Mouse (Mus musculus) midbrain, postnatal 0 days (tissue): ENCODE measurements at regions not wholly inside any gene's neighbourhood (a gene's known extent, or its start where the extent isn't known, plus 50 kb on each side); places are given as distances from the start of the nearest gene placed in this dataset.

Experiments used
- ATAC-seq: fragments of 200-750 bp; cut with Nextera tagmentation; 2 replicates; pipeline ENCODE4 v1.8.0; 2017; ENCODE audit warnings: moderate number of reproducible peaks, mild to moderate bottlenecking, moderate TSS enrichment, moderate library complexity; ENCODE audit not compliant: low FRiP score
- DNase-seq: peaks from one replicate; pipeline ENCODE4 v3.0.0-alpha.2; 2015; ENCODE audit warnings: low spot score
- H3K27ac ChIP-seq: fragments of 300-500 bp; sonication (generic); 2 replicates; pipeline ENCODE4 v1.5.1; 2014; ENCODE audit warnings: low read depth, mild to moderate bottlenecking, low read length, mixed read lengths
- H3K27me3 ChIP-seq: fragments of 300-500 bp; sonication (generic); 2 replicates; pipeline ENCODE4 v1.6.1; 2014; ENCODE audit warnings: low read length, control low read depth, mixed read lengths; ENCODE audit not compliant: insufficient read depth
- H3K36me3 ChIP-seq: fragments of 300-500 bp; sonication (generic); 2 replicates; pipeline ENCODE4 v1.6.1; 2014; ENCODE audit warnings: low read length, control low read depth, mixed read lengths; ENCODE audit not compliant: insufficient read depth
- H3K4me1 ChIP-seq: fragments of 300-500 bp; sonication (generic); 2 replicates; pipeline ENCODE4 v1.6.1; 2014; ENCODE audit warnings: mild to moderate bottlenecking, control low read depth, antibody characterized with exemption, low read length, mixed read lengths; ENCODE audit not compliant: insufficient read depth
- H3K4me2 ChIP-seq: fragments of 300-500 bp; sonication (generic); 2 replicates; pipeline ENCODE4 v1.6.1; 2014; ENCODE audit warnings: low read depth, mild to moderate bottlenecking, low read length, mixed read lengths; ENCODE audit not compliant: poor library complexity, severe bottlenecking
- H3K4me3 ChIP-seq: fragments of 300-500 bp; sonication (generic); 2 replicates; pipeline ENCODE4 v1.5.1; 2014; ENCODE audit warnings: low read depth, mild to moderate bottlenecking, low read length, moderate library complexity
- H3K9ac ChIP-seq: fragments of 300-500 bp; sonication (generic); replicated peaks from 2 replicates; pipeline ENCODE4 v1.6.1; 2014; ENCODE audit warnings: mild to moderate bottlenecking, low read length, moderate library complexity, mixed read lengths; ENCODE audit not compliant: poor library complexity, severe bottlenecking
- H3K9me3 ChIP-seq: fragments of 300-500 bp; sonication (generic); 2 replicates; pipeline ENCODE4 v1.6.1; 2016; ENCODE audit warnings: low read length, control low read depth
- CTCF ChIP-seq: IDR thresholded peaks from 2 replicates; pipeline ENCODE4 v1.5.1; 2016; ENCODE audit warnings: antibody characterized with exemption, mild to moderate bottlenecking
- WGBS: fragments of 180-500 bp; shearing (Covaris S2); extraction: QIAGEN DNeasy Blood & Tissue Kit; methylation state at CpG from one replicate; pipeline ENCODE4 v1.1.7; 2014; 5-methylcytosine and 5-hydroxymethylcytosine counted together

DNA sequence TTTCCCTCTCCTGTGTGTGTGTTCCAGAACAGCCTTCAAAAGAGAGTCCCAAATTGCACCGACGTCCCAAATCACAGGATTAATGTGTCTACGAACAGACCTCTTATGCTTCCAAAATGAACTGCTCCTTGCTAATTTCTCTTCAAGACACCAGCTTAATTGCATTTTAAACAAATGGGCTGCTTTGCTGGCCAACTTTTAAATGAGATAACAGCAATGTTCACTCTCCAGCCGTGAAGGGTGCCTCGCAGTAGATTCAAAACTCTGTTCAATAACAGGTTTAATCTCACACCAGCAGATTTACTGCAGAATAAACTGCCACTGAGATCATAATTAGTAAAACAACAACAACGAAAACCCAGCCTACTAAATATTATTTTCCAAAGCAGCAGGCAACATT lies 957.8 kb downstream of the Adgrl2 start:
- H3K4me1 ChIP-seq, result no peaks in the 10 kb centered on the region
- no peaks in the 10 kb centered on the region for H3K9me3 ChIP-seq
- WGBS, result 58% methylated on average over 6 of the region's 6 CpGs
- H3K9ac ChIP-seq, result no peak overlapping the region
- H3K4me2 ChIP-seq, result no peak overlapping the region
- no peaks in the 10 kb centered on the region for H3K36me3 ChIP-seq
- TF ChIP-seq CTCF, result no peak
- no peaks in the 10 kb centered on the region for H3K27me3 ChIP-seq
- H3K27ac ChIP-seq, result no peak overlapping the region
- DNase-seq (peak; percentile 40), ATAC-seq (no peak)
- no peak overlapping the region for H3K4me3 ChIP-seq

DNA sequence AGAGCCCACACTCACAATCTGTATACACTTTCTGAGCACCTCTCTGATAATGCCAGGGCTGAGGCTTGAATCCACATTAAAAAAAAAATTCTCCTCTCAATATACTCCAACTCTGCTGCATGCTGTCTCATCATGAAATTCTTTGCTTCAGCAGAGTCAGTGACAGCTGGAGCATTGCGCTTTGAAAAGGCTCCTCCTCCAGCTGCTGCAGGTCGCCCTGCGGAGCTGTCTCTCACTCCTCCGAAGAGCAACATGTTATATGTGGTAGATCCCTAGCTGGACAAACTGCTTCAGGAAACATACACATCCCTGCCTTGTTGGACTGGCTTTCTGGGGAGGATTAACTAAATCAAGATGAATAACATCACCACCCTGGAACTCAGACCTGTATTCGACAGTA lies 984.5 kb downstream of the Adgrl2 start:
- Histone ChIP-seq H3K27ac (no peak overlapping the region), H3K4me2 (no peak overlapping the region), H3K36me3 (no peaks in the 10 kb centered on the region), H3K9ac (no peak overlapping the region), H3K4me3 (no peak overlapping the region), H3K9me3 (no peaks in the 10 kb centered on the region), H3K4me1 (no peaks in the 10 kb centered on the region), H3K27me3 (no peaks in the 10 kb centered on the region)
- WGBS, result 51% methylated on average over 5 of the region's 5 CpGs
- TF ChIP-seq CTCF, result no peak
- no peak for ATAC-seq
- no peak for DNase-seq

DNA sequence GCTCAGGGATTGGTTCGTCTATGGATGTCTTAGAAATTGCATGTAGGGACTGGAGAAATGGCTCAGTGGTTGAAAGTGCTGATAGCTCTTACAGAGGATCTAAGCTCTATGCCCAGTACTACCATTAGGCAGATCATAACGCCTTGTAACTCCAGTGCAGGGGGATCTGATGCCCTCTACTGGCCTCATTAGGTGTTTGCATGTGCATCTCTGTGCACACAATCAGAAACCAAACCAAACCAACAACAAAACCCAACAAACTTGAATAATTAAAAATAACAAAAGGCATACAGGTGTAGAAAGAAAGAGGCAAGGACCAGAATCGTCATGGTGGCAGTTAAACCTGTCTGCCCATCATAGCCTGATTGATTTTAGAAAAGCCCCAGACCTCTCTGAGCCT lies 986.3 kb downstream of the Adgrl2 start:
- Histone ChIP-seq H3K9me3 (no peaks in the 10 kb centered on the region), H3K4me2 (no peak overlapping the region), H3K27me3 (no peaks in the 10 kb centered on the region), H3K27ac (no peak overlapping the region), H3K36me3 (no peaks in the 10 kb centered on the region), H3K4me1 (no peaks in the 10 kb centered on the region), H3K4me3 (no peak overlapping the region), H3K9ac (no peak overlapping the region)
- no peak for DNase-seq
- peak; percentile 53 for TF ChIP-seq CTCF
- no peak for ATAC-seq
- 62% methylated on average over 3 of the region's 3 CpGs for WGBS

DNA sequence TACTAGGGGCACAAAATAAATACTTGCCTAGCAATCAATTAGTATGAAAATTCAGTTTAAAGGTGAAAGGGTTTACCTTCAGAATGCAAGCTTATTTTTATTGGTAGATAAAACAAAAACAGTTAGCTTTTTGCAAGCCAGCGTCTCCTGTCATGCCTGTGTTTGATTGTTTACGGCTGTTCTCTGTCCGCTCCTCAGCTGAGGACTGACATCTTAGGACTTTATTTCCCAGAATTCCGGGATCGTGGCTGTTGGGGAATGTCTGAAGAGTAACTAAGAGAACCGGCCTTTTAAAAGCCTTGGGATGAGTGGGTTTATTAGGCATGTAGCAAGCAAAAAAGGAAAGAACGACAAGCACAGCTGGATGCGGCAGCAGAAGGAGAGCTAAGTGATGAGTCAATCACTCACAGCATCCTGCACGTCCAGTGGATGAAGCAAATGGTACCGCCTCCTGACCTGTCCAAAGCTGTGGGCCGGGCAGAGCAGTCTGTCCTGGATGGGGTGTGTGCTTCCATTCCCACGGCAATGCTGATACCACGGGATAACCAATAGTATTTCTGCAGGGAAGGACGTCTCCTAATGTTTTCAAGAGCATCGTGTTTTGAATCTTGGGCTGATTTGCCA lies 990.9 kb downstream of the Adgrl2 start:
- Histone ChIP-seq H3K27me3 (no peaks in the 10 kb centered on the region), H3K4me2 (no peak overlapping the region), H3K4me1 (no peaks in the 10 kb centered on the region), H3K27ac (no peak overlapping the region), H3K9me3 (no peaks in the 10 kb centered on the region), H3K9ac (no peak overlapping the region), H3K4me3 (no peak overlapping the region), H3K36me3 (no peaks in the 10 kb centered on the region)
- ATAC-seq (no peak), DNase-seq (no peak)
- WGBS, result 65% methylated on average over 15 of the region's 15 CpGs
- no peak for TF ChIP-seq CTCF

DNA sequence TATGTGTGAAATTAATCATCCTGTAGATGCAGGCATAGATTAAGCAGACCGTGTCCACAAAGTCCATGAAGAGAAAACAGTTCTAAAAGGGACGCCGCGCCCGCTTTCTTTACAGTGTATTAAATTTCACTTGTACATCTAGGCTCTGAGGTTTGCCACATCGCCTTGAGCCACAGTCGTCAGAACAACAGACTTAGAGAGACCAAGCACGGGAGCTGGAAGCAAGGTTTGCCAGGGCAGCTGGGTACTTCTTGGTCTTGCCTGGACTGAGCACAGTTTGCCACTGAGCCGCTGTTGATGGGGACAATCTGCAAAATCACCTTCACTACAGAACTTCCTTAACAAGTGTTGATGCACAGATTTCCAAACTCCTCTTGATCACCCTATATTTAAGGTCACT lies 998.6 kb downstream of the Adgrl2 start:
- H3K9me3 ChIP-seq, result no peaks in the 10 kb centered on the region
- TF ChIP-seq CTCF, result no peak
- H3K27me3 ChIP-seq, result no peaks in the 10 kb centered on the region
- ATAC-seq (no peak), DNase-seq (no peak)
- H3K9ac ChIP-seq, result no peak overlapping the region
- no peaks in the 10 kb centered on the region for H3K36me3 ChIP-seq
- H3K4me3 ChIP-seq, result no peak overlapping the region
- WGBS, result 72% methylated on average over 9 of the region's 9 CpGs
- H3K4me1 ChIP-seq, result no peaks in the 10 kb centered on the region
- H3K27ac ChIP-seq, result no peak overlapping the region
- H3K4me2 ChIP-seq, result no peak overlapping the region

DNA sequence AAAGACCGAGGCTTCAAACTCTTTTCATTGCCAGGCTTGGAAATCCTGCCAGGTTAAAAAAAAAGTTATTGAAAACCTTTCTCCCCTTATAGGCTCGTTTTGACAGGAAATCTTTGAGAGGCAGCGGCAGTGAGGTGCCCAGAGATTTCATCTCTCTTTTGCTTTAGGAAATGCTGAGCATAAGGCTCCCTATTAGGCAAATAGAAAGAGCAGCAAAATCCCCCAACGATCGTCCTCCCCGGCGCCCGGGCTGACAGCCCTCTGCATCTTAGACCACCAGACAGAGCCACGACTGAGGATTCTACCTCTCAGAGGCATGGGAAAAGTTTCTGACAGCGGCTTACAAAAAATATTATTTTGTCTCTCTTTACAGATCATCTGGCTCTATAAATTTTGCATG lies 999.5 kb downstream of the Adgrl2 start:
- Histone ChIP-seq H3K9me3 (no peaks in the 10 kb centered on the region), H3K27ac (no peak overlapping the region), H3K4me3 (peak overlapping the region; percentile 22), H3K27me3 (no peaks in the 10 kb centered on the region), H3K4me2 (peak overlapping the region; percentile 47), H3K9ac (0 out of 2 replicates have a peak overlapping the region, but pooled peaks have one; percentile 1), H3K36me3 (no peaks in the 10 kb centered on the region), H3K4me1 (no peaks in the 10 kb centered on the region)
- DNase-seq (no peak), ATAC-seq (no peak)
- WGBS, result 12% methylated on average over 10 of the region's 10 CpGs
- no peak for TF ChIP-seq CTCF
